Mouse (Mus musculus): ENCODE measurements at regions not wholly inside any gene's neighbourhood (a gene's known extent, or its start where the extent isn't known, plus 50 kb on each side); places are given as distances from the start of the nearest gene placed in this dataset.

DNA sequence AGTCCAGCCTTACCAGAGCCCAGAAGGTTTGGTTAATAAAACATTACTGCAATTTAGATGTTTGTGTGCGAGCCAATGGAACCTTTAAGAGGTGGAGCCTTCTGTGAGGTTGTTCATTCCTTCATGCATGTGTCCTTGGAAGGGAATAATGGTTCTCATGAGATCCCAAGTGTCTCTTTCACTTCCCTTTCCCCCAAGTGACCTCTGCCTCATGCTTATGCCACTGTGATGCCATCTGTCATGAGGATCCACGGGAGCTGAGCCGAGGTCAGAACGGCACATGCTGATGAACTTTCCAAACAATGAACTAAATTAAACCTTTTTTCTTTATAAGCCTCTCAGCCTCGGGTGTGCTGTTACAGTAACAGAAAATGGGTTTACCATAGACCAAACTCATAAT lies 88.6 kb upstream of the Mdm1 start:
- DNase-seq (ENCODE audit: extremely low read depth), result no peak
- Histone ChIP-seq H3K36me3 (replicated peaks in 1 of 2; ENCODE audit: control insufficient read depth in 1 of 2, insufficient read depth in 1 of 2, low read length in 1 of 2) (no peaks in the 10 kb centered on the region), H3K27me3 (replicated peaks) (no peaks in the 10 kb centered on the region), H3K4me3 (replicated peaks in 1 of 3; ENCODE audit: low read depth in 2 of 3, low read length in 2 of 3, poor library complexity in 1 of 3) (no peak overlapping the region), H3K27ac (ENCODE audit: insufficient read depth, low read depth) (no peak overlapping the region), H3K9ac (ENCODE audit: insufficient read depth, low read depth) (no peak overlapping the region), H3K4me2 (ENCODE audit: insufficient read depth, low read depth, poor library complexity, severe bottlenecking) (no peak overlapping the region), H3K4me1 (ENCODE audit: control insufficient read depth in 1 of 2, insufficient read depth in 2 of 2) (peaks cover 0 to 3% of the 10 kb centered on the region in 2 experiments; a peak in 1 of 4 replicates), H3K9me3 (replicated peaks; ENCODE audit: low read length) (peaks cover 3% of the 10 kb centered on the region), H3K79me2 (replicated peaks; ENCODE audit: control insufficient read depth, extremely low read depth, insufficient read depth, poor library complexity, severe bottlenecking) (no peaks in the 10 kb centered on the region)
- in situ Hi-C loops (cut with MboI; ENCODE audit: low pct_ligation_motif_present, low pct_unique_long_range_greater_than_20kb, low sequenced_read_pairs) (no loop called here), dilution Hi-C loops (cut with MboI; ENCODE audit: extremely low pct_ligation_motif_present, extremely low pct_unique_long_range_greater_than_20kb, low sequenced_read_pairs) (no loop called here)
- TF ChIP-seq NELFE (IDR thresholded peaks at IDR 0.05; ENCODE audit: low read depth, low read length) (no peak), ZNF384 (IDR thresholded peaks at IDR 0.05; ENCODE audit: low read depth, low read length) (no peak), POLR2A (IDR thresholded peaks at IDR 0.05; ENCODE audit: low read depth, low read length) (no peak), GABPA (IDR thresholded peaks at IDR 0.05; ENCODE audit: insufficient replicate concordance, low read depth, low read length) (no peak), MXI1 (IDR thresholded peaks at IDR 0.05; ENCODE audit: low read depth, low read length) (no peak), RAD21 (IDR thresholded peaks at IDR 0.05; ENCODE audit: low read depth, low read length) (no peak), IRF4 (IDR thresholded peaks at IDR 0.05; ENCODE audit: low read depth, low read length) (no peak), MAFK (IDR thresholded peaks at IDR 0.05; ENCODE audit: insufficient replicate concordance, low read length) (no peak), CHD1 (IDR thresholded peaks at IDR 0.05; ENCODE audit: low read depth, low read length) (no peak), E2F4 (IDR thresholded peaks at IDR 0.05; ENCODE audit: insufficient replicate concordance, low read depth, low read length) (no peak), NRF1 (IDR thresholded peaks at IDR 0.05; ENCODE audit: low read depth, low read length) (no peak), ZKSCAN1 (IDR thresholded peaks at IDR 0.05; ENCODE audit: borderline replicate concordance, low read depth, low read length) (no peak), ZMIZ1 (IDR thresholded peaks at IDR 0.05; ENCODE audit: low read depth, low read length) (no peak), POLR2AphosphoS2 (IDR thresholded peaks at IDR 0.05; ENCODE audit: low read depth, low read length) (no peak)

DNA sequence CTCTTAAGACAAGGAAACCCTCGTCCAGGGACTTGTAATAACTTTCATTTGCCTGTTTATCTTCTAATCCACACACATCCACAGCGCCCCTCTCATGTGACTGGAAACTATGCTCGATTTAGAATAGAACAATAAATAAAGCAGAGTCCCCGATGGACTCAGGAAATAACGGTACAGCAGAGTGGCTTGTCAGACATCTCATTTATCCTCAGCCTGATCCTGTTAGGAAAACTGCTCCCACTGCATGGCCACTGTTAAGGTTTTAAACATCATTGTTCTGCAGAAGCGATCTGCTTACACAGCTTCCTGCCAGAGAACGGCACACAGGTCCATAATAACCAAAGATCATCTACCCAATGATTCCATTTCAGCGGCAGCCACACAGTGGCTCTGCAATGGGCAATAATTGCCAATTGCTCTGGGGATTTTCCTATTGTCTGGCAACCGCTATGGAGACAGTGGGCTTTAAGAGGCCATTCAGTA lies 84.8 kb upstream of the Mdm1 start:
- no peak for DNase-seq (ENCODE audit: extremely low read depth)
- peaks cover 3% of the 10 kb centered on the region for H3K9me3 ChIP-seq (replicated peaks; ENCODE audit: low read length)
- H3K36me3 ChIP-seq (replicated peaks in 1 of 2; ENCODE audit: control insufficient read depth in 1 of 2, insufficient read depth in 1 of 2, low read length in 1 of 2), result no peaks in the 10 kb centered on the region
- H3K4me2 ChIP-seq (ENCODE audit: insufficient read depth, low read depth, poor library complexity, severe bottlenecking), result no peak overlapping the region
- TF ChIP-seq POLR2AphosphoS2 (IDR thresholded peaks at IDR 0.05; ENCODE audit: low read depth, low read length), result no peak
- TF ChIP-seq MXI1 (IDR thresholded peaks at IDR 0.05; ENCODE audit: low read depth, low read length), result no peak
- no peak for TF ChIP-seq KAT2A (IDR thresholded peaks at IDR 0.05; ENCODE audit: insufficient replicate concordance, low read length)
- no peak for TF ChIP-seq USF2 (conservative IDR thresholded peaks at IDR 0.05; ENCODE audit: low read depth, low read length)
- TF ChIP-seq USF1 (IDR thresholded peaks at IDR 0.05; ENCODE audit: low read depth, low read length), result no peak
- TF ChIP-seq ZC3H11A (IDR thresholded peaks at IDR 0.05; ENCODE audit: low read depth, low read length), result no peak
- TF ChIP-seq SMC3 (IDR thresholded peaks at IDR 0.05; ENCODE audit: low read depth, low read length), result no peak
- TF ChIP-seq GABPA (IDR thresholded peaks at IDR 0.05; ENCODE audit: insufficient replicate concordance, low read depth, low read length), result no peak
- TF ChIP-seq MAZ (IDR thresholded peaks at IDR 0.05; ENCODE audit: low read depth, low read length), result no peak
- no peak for TF ChIP-seq MAX (IDR thresholded peaks at IDR 0.05; ENCODE audit: low read length)
- no peak for TF ChIP-seq E2F4 (IDR thresholded peaks at IDR 0.05; ENCODE audit: insufficient replicate concordance, low read depth, low read length)
- no peak for TF ChIP-seq POLR2A (IDR thresholded peaks at IDR 0.05; ENCODE audit: low read depth, low read length)
- no peak overlapping the region for H3K27ac ChIP-seq (ENCODE audit: insufficient read depth, low read depth)
- no peaks in the 10 kb centered on the region for H3K79me2 ChIP-seq (replicated peaks; ENCODE audit: control insufficient read depth, extremely low read depth, insufficient read depth, poor library complexity, severe bottlenecking)
- no peak overlapping the region for H3K4me3 ChIP-seq (replicated peaks in 1 of 3; ENCODE audit: low read depth in 2 of 3, low read length in 2 of 3, poor library complexity in 1 of 3)
- in situ Hi-C loops (cut with MboI; ENCODE audit: low pct_ligation_motif_present, low pct_unique_long_range_greater_than_20kb, low sequenced_read_pairs), result no loop called here
- H3K9ac ChIP-seq (ENCODE audit: insufficient read depth, low read depth), result no peak overlapping the region
- no peaks in the 10 kb centered on the region for H3K4me1 ChIP-seq (ENCODE audit: control insufficient read depth in 1 of 2, insufficient read depth in 2 of 2)
- H3K27me3 ChIP-seq (replicated peaks), result no peaks in the 10 kb centered on the region
- dilution Hi-C loops (cut with MboI; ENCODE audit: extremely low pct_ligation_motif_present, extremely low pct_unique_long_range_greater_than_20kb, low sequenced_read_pairs), result no loop called here

Data from CH12.LX (cell line).